Mouse (Mus musculus) bone marrow macrophage, adult 2 months (primary cell): ENCODE data around the gene Ntng1.

ENCODE experiments used
- CTCF ChIP-seq: IDR thresholded peaks from 2 replicates; pipeline ENCODE4 v1.5.1; 2012; ENCODE audit warnings: low read depth, mild to moderate bottlenecking, low read length, moderate library complexity
- POLR2A ChIP-seq: IDR thresholded peaks from 2 replicates; pipeline ENCODE4 v1.6.1; 2012; ENCODE audit warnings: mild to moderate bottlenecking, low read depth, low read length, borderline replicate concordance

GRCm38 (mm10) chr3:110048152-110048551, 95.7 kb downstream of the Ntng1 start:
- TF ChIP-seq POLR2A (no peak), CTCF (no peak)
